Mouse (Mus musculus) heart, embryonic 10.5 days (tissue): ENCODE data around the gene Mlx. TPM values are rescaled to one million over a fixed set of nuclear protein-coding genes. Genes with fewer than 3 reads are reported as not detected.
A peak's percentile ranks its signal among the peaks of the same experiment; 100 is the strongest.

Experiments used
- DNase-seq: peaks from one replicate; pipeline ENCODE4 v3.0.0-alpha.2; 2017; ENCODE audit warnings: low spot score
- H3K27ac ChIP-seq: fragments of 300-500 bp; sonication (generic); 2 replicates; pipeline ENCODE4 v1.5.1; 2016; ENCODE audit warnings: mild to moderate bottlenecking
- H3K27me3 ChIP-seq: fragments of 300-500 bp; sonication (generic); 2 replicates; pipeline ENCODE4 v1.6.1; 2016; ENCODE audit warnings: mild to moderate bottlenecking; ENCODE audit not compliant: poor library complexity, insufficient read depth, severe bottlenecking
- H3K36me3 ChIP-seq: fragments of 300-500 bp; sonication (generic); 2 replicates; pipeline ENCODE4 v1.6.1; 2016; ENCODE audit warnings: mild to moderate bottlenecking, moderate library complexity
- H3K4me1 ChIP-seq: fragments of 300-500 bp; sonication (generic); 2 replicates; pipeline ENCODE4 v1.6.1; 2016; ENCODE audit warnings: mild to moderate bottlenecking
- H3K4me3 ChIP-seq: fragments of 300-500 bp; sonication (generic); 2 replicates; pipeline ENCODE4 v1.5.1; 2016; ENCODE audit warnings: mild to moderate bottlenecking, moderate library complexity
- H3K9me3 ChIP-seq: fragments of 300-500 bp; sonication (generic); 2 replicates; pipeline ENCODE4 v1.6.1; 2016; ENCODE audit warnings: mild to moderate bottlenecking, moderate library complexity
- WGBS: fragments of 180-500 bp; shearing (Covaris S2); methylation state at CpG from one replicate; pipeline ENCODE4 v1.1.7; 2016; 5-methylcytosine and 5-hydroxymethylcytosine counted together
- polyA plus RNA-seq: library from polyadenylated mRNA; unstranded; fragments of >200 nt; fragmentation: Nextera tagmentation; extraction: Ambion mirVana; gene quantifications from 2 replicates; pipeline ENCODE4 v1.2.1, GENCODE M21; 2016

Mlx gene
- polyA plus RNA-seq, 1 experiment from 2014 or later: 52.0 TPM

GRCm38 (mm10) chr11:101058726-101059125 is 28.4 kb upstream of the Mlx start:
- no peaks in the 10 kb centered on the region for H3K9me3 ChIP-seq
- 39% methylated on average over 5 of the region's 5 CpGs for WGBS
- H3K36me3 ChIP-seq: peaks cover 42% of the 10 kb centered on the region
- peak overlapping the region; percentile 89 for H3K27ac ChIP-seq
- H3K4me1 ChIP-seq: peaks cover 87% of the 10 kb centered on the region
- no peak for DNase-seq
- H3K4me3 ChIP-seq: no peak overlapping the region
- no peaks in the 10 kb centered on the region for H3K27me3 ChIP-seq

- DNase-seq: no peak
- peaks cover 37% of the 10 kb centered on the region for H3K36me3 ChIP-seq
- WGBS: 87% methylated on average over 10 of the region's 10 CpGs
- no peaks in the 10 kb centered on the region for H3K9me3 ChIP-seq
- peak overlapping the region; percentile 89 for H3K27ac ChIP-seq
- H3K4me3 ChIP-seq: no peak overlapping the region
- H3K27me3 ChIP-seq: no peaks in the 10 kb centered on the region
- peaks cover 94% of the 10 kb centered on the region for H3K4me1 ChIP-seq
Measured at GRCm38 (mm10) chr11:101059473-101059872, 27.6 kb upstream of the Mlx start.

- Histone ChIP-seq H3K4me1 (peaks cover 99% of the 10 kb centered on the region), H3K27me3 (no peaks in the 10 kb centered on the region), H3K9me3 (no peaks in the 10 kb centered on the region), H3K36me3 (peaks cover 30% of the 10 kb centered on the region), H3K4me3 (no peak overlapping the region), H3K27ac (peak overlapping the region; percentile 89)
- peak; percentile 88 for DNase-seq
- WGBS: 19% methylated on average over 8 of the region's 8 CpGs
Measured at GRCm38 (mm10) chr11:101060126-101060525, 27.0 kb upstream of the Mlx start.

DNA sequence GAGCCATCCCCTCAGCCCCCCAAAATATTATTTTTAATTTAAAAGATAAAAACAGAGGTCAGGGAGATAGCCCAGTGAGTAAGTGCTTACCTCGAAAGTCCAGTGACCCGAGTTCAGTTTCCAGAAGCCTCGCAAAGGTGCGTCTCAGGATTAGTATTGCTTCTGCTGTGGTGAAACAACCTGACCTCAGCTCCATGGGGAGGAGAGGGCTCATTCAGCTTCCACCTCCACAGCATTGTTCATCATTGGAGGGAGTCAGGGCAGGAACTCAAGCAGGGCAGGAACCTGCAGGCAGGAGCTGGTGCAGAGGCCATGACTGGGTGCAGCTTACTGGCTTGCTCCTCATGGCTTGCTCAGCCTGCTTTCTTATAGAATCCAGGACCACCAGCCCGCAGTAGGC is 26.0 kb upstream of the Mlx start:
- peaks cover 96% of the 10 kb centered on the region for H3K4me1 ChIP-seq
- H3K4me3 ChIP-seq: no peak overlapping the region
- WGBS: 78% methylated on average over 5 of the region's 5 CpGs
- H3K9me3 ChIP-seq: no peaks in the 10 kb centered on the region
- peaks cover 22% of the 10 kb centered on the region; the same call in 1 of the 2 replicates for H3K36me3 ChIP-seq
- peak overlapping the region; percentile 93; the same call in 1 of the 2 replicates for H3K27ac ChIP-seq
- H3K27me3 ChIP-seq: no peaks in the 10 kb centered on the region
- no peak for DNase-seq

DNA sequence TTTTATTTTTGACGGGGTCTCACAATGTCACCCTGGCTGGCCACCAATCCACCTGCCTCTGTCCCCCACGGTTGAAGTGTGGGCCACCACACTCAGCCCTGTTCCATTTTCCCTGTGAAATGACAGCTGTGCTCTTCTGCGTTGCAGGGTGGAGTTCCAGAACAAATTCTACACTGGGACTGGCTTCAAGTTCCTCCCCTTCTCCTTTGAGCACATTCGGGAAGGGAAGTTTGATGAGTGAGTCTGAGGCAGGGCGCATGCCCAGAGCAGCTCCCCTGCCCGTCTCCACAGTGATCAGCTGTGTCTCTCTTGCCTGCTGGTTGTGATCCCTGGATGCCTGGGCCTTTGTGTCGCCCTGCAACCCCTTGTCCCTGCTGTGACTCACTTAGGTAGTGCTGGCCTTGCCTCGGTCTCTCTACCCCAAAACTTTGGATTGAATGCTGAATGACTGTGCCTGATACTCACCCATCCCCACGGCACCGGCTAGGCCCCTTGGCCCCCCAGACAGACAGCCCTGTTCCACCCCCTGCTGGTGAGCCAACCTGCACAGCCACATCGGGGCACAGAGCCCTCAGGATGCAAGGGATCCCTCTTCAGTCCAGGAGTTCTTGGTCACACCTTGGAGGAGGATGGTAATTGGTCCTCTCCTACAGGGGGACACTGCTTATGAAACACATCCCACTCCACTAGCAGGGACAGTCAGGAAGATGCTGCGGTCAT is 24.8 kb upstream of the Mlx start:
- H3K27ac ChIP-seq: peak overlapping the region; percentile 93
- H3K4me1 ChIP-seq: peaks cover 94% of the 10 kb centered on the region
- no peaks in the 10 kb centered on the region for H3K9me3 ChIP-seq
- 0 out of 2 replicates have a peak overlapping the region, but pooled peaks have one; percentile 6 for H3K4me3 ChIP-seq
- H3K36me3 ChIP-seq: peaks cover 14% of the 10 kb centered on the region; the same call in 1 of the 2 replicates
- no peaks in the 10 kb centered on the region for H3K27me3 ChIP-seq
- 78% methylated on average over 12 of the region's 12 CpGs for WGBS
- DNase-seq: no peak

DNA sequence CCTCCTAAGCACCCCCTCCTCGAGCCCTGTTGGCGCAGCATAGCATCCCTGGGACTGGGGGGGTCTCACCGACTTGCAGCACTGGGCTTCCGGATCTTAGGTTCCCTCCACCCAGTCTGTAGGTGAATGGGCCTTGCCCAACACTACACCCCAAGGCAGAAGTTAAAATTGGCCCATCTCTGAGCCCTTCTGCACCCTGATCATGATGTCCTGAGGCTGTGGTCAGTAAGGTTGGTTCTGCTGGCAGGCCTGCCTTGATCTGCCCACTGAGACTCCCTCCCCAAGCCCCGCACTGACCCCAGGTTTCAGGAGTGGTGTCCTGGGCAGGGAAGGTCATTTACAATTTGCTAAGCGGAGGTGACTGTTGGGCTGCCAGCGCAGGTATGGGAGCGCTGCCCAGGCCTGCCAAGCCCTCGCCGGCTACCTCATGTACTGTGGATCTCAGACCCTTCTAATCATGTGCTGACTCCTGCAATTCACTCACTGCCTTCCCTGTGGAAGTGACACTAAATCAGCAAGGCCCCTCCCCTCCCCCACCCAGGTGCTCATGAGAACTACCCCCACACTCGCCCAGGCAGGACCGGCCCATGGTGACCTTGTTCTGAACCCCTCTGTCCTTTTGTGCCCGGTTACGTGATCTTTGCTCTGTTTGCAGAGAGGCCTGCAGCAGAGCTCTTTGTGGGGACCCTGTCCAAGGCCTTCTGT is 24.0 kb upstream of the Mlx start:
- H3K4me1 ChIP-seq: peaks cover 86% of the 10 kb centered on the region
- H3K36me3 ChIP-seq: peaks cover 9% of the 10 kb centered on the region; the same call in 1 of the 2 replicates
- no peak for DNase-seq
- H3K9me3 ChIP-seq: no peaks in the 10 kb centered on the region
- H3K27me3 ChIP-seq: no peaks in the 10 kb centered on the region
- H3K4me3 ChIP-seq: peak overlapping the region; percentile 6
- 53% methylated on average over 14 of the region's 14 CpGs for WGBS
- peak overlapping the region; percentile 93 for H3K27ac ChIP-seq

- peaks cover 79% of the 10 kb centered on the region for H3K4me1 ChIP-seq
- DNase-seq: peak; percentile 94
Measured at GRCm38 (mm10) chr11:101063676-101064327, 23.3 kb upstream of the Mlx start.

DNA sequence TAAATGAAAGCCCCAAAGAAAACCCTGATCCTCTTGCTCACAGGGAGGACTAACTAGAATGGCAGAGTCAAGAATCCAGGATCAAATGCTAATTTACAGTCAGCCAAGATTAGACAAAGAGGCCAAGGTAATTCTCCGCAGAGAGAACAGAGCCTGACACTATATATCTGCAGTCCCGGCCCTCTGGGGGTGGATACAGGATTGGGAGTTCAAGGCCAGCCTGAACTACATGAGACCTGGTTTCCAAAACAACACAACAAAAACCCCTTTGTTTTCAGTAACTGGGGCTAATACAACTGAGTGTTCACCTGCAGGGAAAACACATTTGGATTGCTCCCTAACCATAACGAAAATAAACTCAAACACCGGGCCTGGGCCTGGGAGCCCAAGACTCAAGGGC is 22.6 kb upstream of the Mlx start:
- Histone ChIP-seq H3K27ac (peak overlapping the region; percentile 93), H3K36me3 (peaks cover 9% of the 10 kb centered on the region; the same call in 1 of the 2 replicates), H3K4me1 (peaks cover 75% of the 10 kb centered on the region), H3K9me3 (no peaks in the 10 kb centered on the region), H3K4me3 (peak overlapping the region; percentile 6; the same call in 1 of the 2 replicates), H3K27me3 (no peaks in the 10 kb centered on the region)
- WGBS: 61% methylated on average over 4 of the region's 4 CpGs
- no peak for DNase-seq

More at GRCm38 (mm10) chr11:101063676-101064327, 23.3 kb upstream of the Mlx start:
- peak overlapping the region; percentile 93 for H3K27ac ChIP-seq
- H3K36me3 ChIP-seq: peaks cover 9% of the 10 kb centered on the region; the same call in 1 of the 2 replicates
- peak overlapping the region; percentile 6 for H3K4me3 ChIP-seq
- H3K27me3 ChIP-seq: no peaks in the 10 kb centered on the region
- 8% methylated on average over 12 of the region's 12 CpGs for WGBS
- no peaks in the 10 kb centered on the region for H3K9me3 ChIP-seq

DNA sequence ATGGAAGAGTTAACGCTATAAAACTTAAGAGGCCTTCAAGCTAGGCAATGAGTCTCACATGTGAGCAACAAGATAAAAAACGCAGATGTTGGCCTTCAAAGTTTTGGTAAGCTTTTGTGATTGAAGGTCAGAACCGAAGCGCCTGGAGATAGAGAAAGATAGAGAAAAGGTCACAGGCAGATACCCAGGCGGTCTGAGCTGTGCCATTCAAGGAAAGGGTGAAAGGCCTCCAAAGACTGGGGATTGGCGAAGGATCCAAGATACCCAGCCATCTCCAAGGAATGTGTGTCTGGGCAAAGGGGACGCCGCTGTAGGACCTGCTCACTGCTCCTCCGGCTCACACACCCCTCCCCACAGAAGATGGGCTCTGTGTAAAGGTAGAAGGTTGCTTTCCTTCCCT is 22.1 kb upstream of the Mlx start:
- Histone ChIP-seq H3K9me3 (no peaks in the 10 kb centered on the region), H3K27ac (peak overlapping the region; percentile 93), H3K27me3 (no peaks in the 10 kb centered on the region), H3K4me3 (no peak overlapping the region), H3K4me1 (peaks cover 71% of the 10 kb centered on the region), H3K36me3 (peaks cover 9% of the 10 kb centered on the region; the same call in 1 of the 2 replicates)
- no peak for DNase-seq
- 78% methylated on average over 9 of the region's 9 CpGs for WGBS

DNA sequence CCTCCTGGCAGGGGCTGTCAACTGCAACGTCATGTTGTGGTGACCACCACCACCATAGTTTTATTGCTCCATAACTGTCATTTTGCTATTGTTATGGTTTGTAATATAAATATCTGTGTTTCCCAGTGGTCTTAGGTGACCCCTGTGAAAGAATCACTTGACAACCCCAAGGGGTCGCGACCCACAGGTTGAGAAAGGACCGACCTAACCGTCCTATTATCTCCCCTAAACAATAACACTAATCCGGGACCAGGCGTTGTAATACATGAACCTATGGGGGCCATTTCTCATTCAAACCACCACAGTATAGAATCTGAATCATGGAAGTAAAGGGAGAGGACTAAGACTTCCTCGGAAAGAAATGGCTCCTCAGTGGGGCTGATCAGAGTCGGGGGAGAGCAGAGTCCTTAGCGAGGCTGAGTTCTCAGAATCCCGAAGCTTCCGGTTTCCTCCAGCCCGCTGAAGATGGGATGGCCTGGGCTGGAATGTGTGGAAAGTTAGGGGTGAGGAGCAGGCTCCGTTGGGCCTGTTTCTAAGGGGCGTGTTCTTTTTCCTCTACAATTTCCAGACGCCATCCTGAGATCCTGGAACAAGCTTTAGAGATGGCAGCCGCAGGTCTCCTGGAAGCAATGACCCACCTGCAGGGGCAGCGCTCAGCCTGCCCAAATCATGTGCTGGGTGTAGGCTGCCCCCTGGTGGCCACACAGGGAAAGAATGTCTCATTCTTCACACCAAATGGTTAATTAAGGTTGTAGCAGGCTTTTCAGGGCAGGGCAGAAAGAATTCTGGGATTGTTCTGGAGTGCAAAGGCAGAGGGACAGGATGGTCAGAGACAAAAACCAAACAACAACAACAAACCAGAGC is 20.3 kb upstream of the Mlx start:
- peak overlapping the region; percentile 76 for H3K27ac ChIP-seq
- peak; percentile 92 for DNase-seq
- peaks cover 14% of the 10 kb centered on the region for H3K27me3 ChIP-seq
- peaks cover 7% of the 10 kb centered on the region; the same call in 1 of the 2 replicates for H3K36me3 ChIP-seq
- peaks cover 64% of the 10 kb centered on the region for H3K4me1 ChIP-seq
- WGBS: 23% methylated on average over 18 of the region's 18 CpGs
- H3K9me3 ChIP-seq: no peaks in the 10 kb centered on the region
- peak overlapping the region; percentile 54 for H3K4me3 ChIP-seq

DNA sequence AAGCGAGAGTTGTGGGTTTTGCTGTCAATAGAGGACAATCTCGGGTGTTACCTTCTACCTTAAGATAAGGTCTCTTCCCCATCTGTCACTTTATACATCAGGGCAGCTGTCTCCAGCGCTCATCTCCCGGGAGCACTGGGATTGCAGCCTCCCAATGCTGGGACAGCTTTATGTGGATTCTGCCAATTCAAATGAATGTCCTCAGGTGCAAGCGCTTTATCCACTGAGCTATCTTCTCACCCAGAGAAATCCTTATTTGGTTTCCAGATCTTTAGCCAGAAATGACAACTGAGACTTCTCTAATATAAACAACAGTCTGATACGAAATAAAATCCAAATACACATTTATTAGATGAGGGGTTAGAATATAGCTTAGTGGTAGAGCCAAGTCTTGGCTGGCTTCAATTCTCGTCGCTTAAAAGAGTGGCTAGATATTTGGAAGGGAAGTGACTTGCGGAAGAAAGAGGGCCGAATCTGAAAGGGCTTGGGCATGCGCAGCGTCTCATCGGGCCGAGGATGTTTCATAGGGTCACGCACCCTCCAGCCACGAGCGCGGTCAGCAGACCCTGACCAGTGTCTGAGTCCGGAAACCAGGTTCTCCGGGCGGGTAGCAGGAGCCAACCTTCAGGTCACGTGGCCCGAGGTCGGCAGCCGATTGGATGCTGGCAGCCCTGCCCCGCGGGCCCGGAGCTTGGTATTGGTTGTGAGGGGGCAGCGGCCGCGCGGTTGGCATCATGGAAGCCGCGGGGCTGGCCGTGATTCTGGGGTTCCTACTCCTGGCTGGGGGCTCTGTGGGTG is 17.5 kb upstream of the Mlx start, which contains the start of gene Naglu:
Gene Naglu, plus strand, starts transcription at position 622 of the 798 bp plus-strand sequence.
- Histone ChIP-seq H3K4me1 (peaks cover 36% of the 10 kb centered on the region), H3K36me3 (peaks cover 3% of the 10 kb centered on the region; the same call in 1 of the 2 replicates), H3K4me3 (peak within 1 kb of the TSS; percentile 93), H3K27ac (peak within 1 kb of the TSS; percentile 91), H3K9me3 (no peaks in the 10 kb centered on the region), H3K27me3 (peaks cover 31% of the 10 kb centered on the region)
- peak; percentile 97 for DNase-seq
- WGBS: 3% methylated on average over 35 of the region's 35 CpGs
